Mouse (Mus musculus) intestine, embryonic 14.5 days (tissue): ENCODE results near the gene Gtf2h4. TPM values are rescaled to one million over a fixed set of nuclear protein-coding genes. Genes with fewer than 3 reads are reported as not detected.

Experiments
- ATAC-seq: fragments of 200-750 bp; cut with Nextera tagmentation; replicated peaks from 2 replicates; pipeline ENCODE4 v1.8.0; 2017; ENCODE audit warnings: low read depth, moderate number of reproducible peaks, moderate TSS enrichment, moderate library complexity; ENCODE audit not compliant: low FRiP score, low TSS enrichment
- DNase-seq: peaks from one replicate; pipeline ENCODE4 v3.0.0-alpha.2; 2018; ENCODE audit warnings: low spot score
- H3K27ac ChIP-seq: fragments of 300-500 bp; sonication (generic); 2 replicates; pipeline ENCODE4 v1.5.1; 2014; ENCODE audit warnings: low read depth, mild to moderate bottlenecking, control low read depth
- H3K27me3 ChIP-seq: fragments of 300-500 bp; sonication (generic); replicated peaks from 2 replicates; pipeline ENCODE4 v1.6.1; 2014; ENCODE audit warnings: low read length, control low read depth; ENCODE audit not compliant: control insufficient read depth, insufficient read depth
- H3K36me3 ChIP-seq: fragments of 300-500 bp; sonication (generic); 2 replicates; pipeline ENCODE4 v1.6.1; 2014; ENCODE audit warnings: low read length, control low read depth; ENCODE audit not compliant: control insufficient read depth, insufficient read depth
- H3K4me1 ChIP-seq: fragments of 300-500 bp; sonication (generic); replicated peaks from 2 replicates; pipeline ENCODE4 v1.6.1; 2014; ENCODE audit warnings: low read length, control low read depth, mixed read lengths; ENCODE audit not compliant: control insufficient read depth, insufficient read depth
- H3K4me2 ChIP-seq: fragments of 300-500 bp; sonication (generic); 2 replicates; pipeline ENCODE4 v1.6.1; 2014; ENCODE audit warnings: low read length
- H3K4me3 ChIP-seq: fragments of 300-500 bp; sonication (generic); 2 replicates; pipeline ENCODE4 v1.5.1; 2014; ENCODE audit warnings: low read depth, low read length, control low read depth, mixed read lengths
- H3K9ac ChIP-seq: fragments of 300-500 bp; sonication (generic); 2 replicates; pipeline ENCODE4 v1.6.1; 2014; ENCODE audit warnings: mild to moderate bottlenecking, low read length
- H3K9me3 ChIP-seq: fragments of 300-500 bp; sonication (generic); 2 replicates; pipeline ENCODE4 v1.6.1; 2016; ENCODE audit warnings: low read length, control low read depth; ENCODE audit not compliant: control insufficient read depth
- WGBS: fragments of 180-500 bp; shearing (Covaris S2); extraction: QIAGEN DNeasy Blood & Tissue Kit; methylation state at CpG from one replicate; pipeline ENCODE4 v1.1.7; 2014; 5-methylcytosine and 5-hydroxymethylcytosine counted together
- polyA plus RNA-seq: library from polyadenylated mRNA; unstranded; fragments of >200 nt; fragmentation: Nextera tagmentation; extraction: Ambion mirVana; gene quantifications from 2 replicates; pipeline ENCODE4 v1.2.1, GENCODE M21; 2014

Gene Gtf2h4
- polyA plus RNA-seq, 1 experiment from 2014 or later, result 47.2 TPM

DNA sequence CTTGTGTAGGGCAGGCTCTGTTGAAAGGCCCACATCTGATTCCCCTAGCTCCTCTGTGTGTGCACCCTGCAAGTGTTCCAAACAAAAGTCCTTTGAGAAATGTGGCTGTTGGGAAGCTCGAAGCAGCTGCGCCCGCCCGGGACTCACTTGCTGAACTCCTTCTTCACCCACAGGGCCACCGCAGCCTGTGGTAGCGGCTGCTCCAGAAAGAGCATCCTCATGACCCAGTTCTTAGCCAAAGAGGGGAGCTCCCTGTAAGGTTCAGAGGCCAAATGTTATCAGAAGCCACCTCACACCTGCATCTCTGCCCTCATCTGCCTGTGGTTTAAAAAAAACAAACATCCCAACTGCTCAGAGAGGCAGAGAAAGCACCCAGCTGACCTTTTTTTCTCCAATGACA, 1.7 kb downstream of the Gtf2h4 start:
- no peak for DNase-seq
- no peak for ATAC-seq
- Histone ChIP-seq H3K4me1 (peaks cover 12% of the 10 kb centered on the region), H3K27me3 (no peaks in the 10 kb centered on the region), H3K27ac (no peak overlapping the region), H3K9me3 (no peaks in the 10 kb centered on the region), H3K9ac (no peak overlapping the region), H3K4me3 (no peak overlapping the region), H3K36me3 (peaks cover 25% of the 10 kb centered on the region), H3K4me2 (no peak overlapping the region)
- WGBS, result 86% methylated on average over 6 of the region's 6 CpGs

DNA sequence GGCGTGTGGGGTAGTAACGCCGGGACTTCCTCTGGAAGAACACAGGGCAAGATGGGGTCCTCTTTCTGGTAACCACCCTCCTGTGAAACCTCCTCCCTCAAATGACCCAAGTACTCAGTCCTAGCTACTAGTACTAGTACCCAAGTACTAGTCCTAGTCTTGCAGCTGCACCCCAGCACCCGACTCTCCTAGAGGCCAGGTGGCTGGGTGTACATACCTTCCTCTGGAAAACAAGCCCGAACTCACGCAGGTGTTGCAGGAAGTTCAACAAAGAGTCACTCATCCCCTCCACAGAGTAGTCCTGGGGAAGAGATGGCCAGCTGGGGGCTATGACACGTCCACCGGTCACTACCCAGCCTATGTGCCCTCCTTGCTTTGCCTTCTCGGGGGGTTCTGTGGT, 3.8 kb downstream of the Gtf2h4 start:
- no peak for ATAC-seq
- H3K27ac ChIP-seq, result no peak overlapping the region

GRCm38 (mm10) chr17:35667334-35668065, 6.0 kb downstream of the Gtf2h4 start, which contains the start of gene Vars2:
TSS of gene Vars2 (minus strand) at chr17:35667592.
- peaks cover 45% of the 10 kb centered on the region for H3K36me3 ChIP-seq
- peak; percentile 84 for ATAC-seq
- H3K9me3 ChIP-seq, result no peaks in the 10 kb centered on the region
- peak within 1 kb of the TSS; percentile 82 for H3K4me3 ChIP-seq
- under 1% methylated on average over 61 of the region's 61 CpGs for WGBS
- H3K27me3 ChIP-seq, result no peaks in the 10 kb centered on the region
- H3K4me1 ChIP-seq, result peaks cover 8% of the 10 kb centered on the region
- peak within 1 kb of the TSS; percentile 76 for H3K27ac ChIP-seq
- peak within 1 kb of the TSS; percentile 96 for H3K4me2 ChIP-seq
- peak within 1 kb of the TSS; percentile 86 for H3K9ac ChIP-seq
- DNase-seq, result peak; percentile 99

More for the DNA sequence above, 3.8 kb downstream of the Gtf2h4 start:
- Histone ChIP-seq H3K9ac (no peak overlapping the region), H3K4me1 (peaks cover 16% of the 10 kb centered on the region), H3K4me3 (no peak overlapping the region), H3K27me3 (no peaks in the 10 kb centered on the region), H3K4me2 (no peak overlapping the region), H3K9me3 (no peaks in the 10 kb centered on the region), H3K36me3 (peaks cover 27% of the 10 kb centered on the region)
- DNase-seq, result no peak
- 93% methylated on average over 9 of the region's 9 CpGs for WGBS

DNA sequence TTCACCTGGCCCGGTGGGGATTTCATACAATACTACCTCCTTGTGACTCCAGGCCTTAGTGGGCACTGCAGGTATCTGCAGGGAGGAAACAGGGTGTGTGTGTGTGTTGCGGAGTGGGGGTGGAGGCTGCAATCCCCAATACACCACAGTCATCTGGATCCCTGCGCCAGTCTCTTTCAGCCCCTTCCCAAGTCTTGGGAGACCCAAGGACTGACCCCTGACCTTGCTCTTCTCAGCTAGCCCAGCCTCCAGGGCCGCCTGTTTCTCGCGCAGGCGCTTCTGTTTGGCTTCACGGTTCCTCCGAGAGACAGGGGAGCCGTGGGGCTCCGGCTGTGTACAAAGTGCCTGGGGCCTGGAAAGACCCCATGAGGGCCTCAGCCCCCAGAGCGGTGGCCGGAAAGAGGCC, 6.7 kb downstream of the Gtf2h4 start:
- DNase-seq (no peak), ATAC-seq (peak; percentile 44; the same call in 1 of the 2 replicates)
- Histone ChIP-seq H3K9ac (peak overlapping the region; percentile 86), H3K4me2 (peak overlapping the region; percentile 96), H3K4me3 (peak overlapping the region; percentile 82), H3K27ac (peak overlapping the region; percentile 76), H3K36me3 (peaks cover 46% of the 10 kb centered on the region), H3K4me1 (peaks cover 8% of the 10 kb centered on the region), H3K27me3 (no peaks in the 10 kb centered on the region), H3K9me3 (no peaks in the 10 kb centered on the region)
- WGBS, result 2% methylated on average over 13 of the region's 13 CpGs

- no peak overlapping the region for H3K9ac ChIP-seq
Observed at GRCm38 (mm10) chr17:35665957-35666515, 7.5 kb downstream of the Gtf2h4 start.

GRCm38 (mm10) chr17:35653086-35653485, 20.5 kb downstream of the Gtf2h4 start:
- Histone ChIP-seq H3K27me3 (no peaks in the 10 kb centered on the region), H3K36me3 (peaks cover 28% of the 10 kb centered on the region), H3K27ac (no peak overlapping the region), H3K9ac (no peak overlapping the region), H3K4me2 (no peak overlapping the region), H3K4me3 (no peak overlapping the region), H3K4me1 (no peaks in the 10 kb centered on the region), H3K9me3 (no peaks in the 10 kb centered on the region)
- 83% methylated on average over 2 of the region's 2 CpGs for WGBS
- DNase-seq, result no peak
- no peak for ATAC-seq

More at GRCm38 (mm10) chr17:35665957-35666515, 7.5 kb downstream of the Gtf2h4 start:
- Histone ChIP-seq H3K4me1 (peaks cover 8% of the 10 kb centered on the region), H3K9me3 (no peaks in the 10 kb centered on the region), H3K27me3 (no peaks in the 10 kb centered on the region), H3K36me3 (peaks cover 46% of the 10 kb centered on the region), H3K4me3 (no peak overlapping the region), H3K4me2 (no peak overlapping the region), H3K27ac (no peak overlapping the region)
- ATAC-seq (peak; percentile 25; the same call in 1 of the 2 replicates), DNase-seq (no peak)
- WGBS, result 73% methylated on average over 17 of the region's 17 CpGs

GRCm38 (mm10) chr17:35649429-35649828, 24.1 kb downstream of the Gtf2h4 start:
- no peak overlapping the region for H3K9ac ChIP-seq
- no peak overlapping the region for H3K4me3 ChIP-seq
- WGBS, result 65% methylated on average over 2 of the region's 2 CpGs
- ATAC-seq (peak; percentile 82), DNase-seq (peak; percentile 65)
- no peaks in the 10 kb centered on the region for H3K4me1 ChIP-seq
- H3K36me3 ChIP-seq, result no peaks in the 10 kb centered on the region
- peak overlapping the region; percentile 35; the same call in 1 of the 2 replicates for H3K27ac ChIP-seq
- H3K4me2 ChIP-seq, result no peak overlapping the region
- no peaks in the 10 kb centered on the region for H3K27me3 ChIP-seq
- no peaks in the 10 kb centered on the region for H3K9me3 ChIP-seq

DNA sequence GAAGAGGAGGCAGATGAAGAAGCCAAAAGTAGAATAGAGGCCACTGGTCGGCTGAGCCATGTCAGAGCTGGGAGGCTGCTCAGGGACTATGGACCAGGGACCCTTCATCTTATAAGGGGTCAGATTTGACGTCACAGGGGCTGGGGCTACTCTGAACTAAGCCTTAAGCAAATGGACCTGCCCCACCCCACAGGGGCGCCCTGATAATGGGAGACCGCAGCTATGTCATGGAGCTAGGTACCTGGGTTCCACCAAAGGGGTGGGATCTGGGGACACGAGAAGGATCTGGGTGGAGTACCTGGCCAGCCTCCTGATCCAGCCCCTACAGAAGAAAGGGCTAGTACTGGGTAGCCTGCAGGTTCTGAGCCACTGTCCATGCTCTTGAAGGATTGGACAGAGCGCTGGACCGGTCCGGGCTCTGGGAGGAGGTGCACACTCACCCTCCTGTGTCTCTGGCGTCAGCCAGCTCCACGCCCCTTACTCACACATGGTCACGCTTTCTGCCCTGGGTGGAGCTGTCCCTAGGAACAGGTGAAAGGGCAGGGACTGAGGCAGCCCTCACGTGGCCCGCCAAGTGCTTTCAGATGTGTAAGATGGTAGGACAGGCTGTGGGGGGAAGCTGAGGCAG, 29.8 kb downstream of the Gtf2h4 start, which contains the start of gene Mucl3:
TSS of gene Mucl3 (minus strand) at position 87 of the 628 bp plus-strand sequence.
- DNase-seq (no peak), ATAC-seq (no peak)
- Histone ChIP-seq H3K9me3 (no peaks in the 10 kb centered on the region), H3K4me3 (no peak within 1 kb of the TSS), H3K36me3 (no peaks in the 10 kb centered on the region), H3K9ac (no peak within 1 kb of the TSS), H3K4me1 (no peaks in the 10 kb centered on the region), H3K27ac (no peak within 1 kb of the TSS), H3K4me2 (no peak within 1 kb of the TSS), H3K27me3 (no peaks in the 10 kb centered on the region)
- 66% methylated on average over 13 of the region's 13 CpGs for WGBS
